Mouse (Mus musculus) kidney, postnatal 25 days (tissue): ENCODE measurements around the gene Cuta.
A peak's percentile ranks its signal among the peaks of the same experiment; 100 is the strongest.
"Not testable (repeated sequence)": the region's sequence is repeated elsewhere in the genome, so short reads cannot be mapped to it uniquely, and the experiment has no call there.

Source experiments
- DNase-seq, 2 experiments: peaks; one replicate each; pipeline ENCODE4 v3.0.0; 2021; ENCODE audit warnings: mixed read lengths in 2 of 2

Gene Cuta

DNA sequence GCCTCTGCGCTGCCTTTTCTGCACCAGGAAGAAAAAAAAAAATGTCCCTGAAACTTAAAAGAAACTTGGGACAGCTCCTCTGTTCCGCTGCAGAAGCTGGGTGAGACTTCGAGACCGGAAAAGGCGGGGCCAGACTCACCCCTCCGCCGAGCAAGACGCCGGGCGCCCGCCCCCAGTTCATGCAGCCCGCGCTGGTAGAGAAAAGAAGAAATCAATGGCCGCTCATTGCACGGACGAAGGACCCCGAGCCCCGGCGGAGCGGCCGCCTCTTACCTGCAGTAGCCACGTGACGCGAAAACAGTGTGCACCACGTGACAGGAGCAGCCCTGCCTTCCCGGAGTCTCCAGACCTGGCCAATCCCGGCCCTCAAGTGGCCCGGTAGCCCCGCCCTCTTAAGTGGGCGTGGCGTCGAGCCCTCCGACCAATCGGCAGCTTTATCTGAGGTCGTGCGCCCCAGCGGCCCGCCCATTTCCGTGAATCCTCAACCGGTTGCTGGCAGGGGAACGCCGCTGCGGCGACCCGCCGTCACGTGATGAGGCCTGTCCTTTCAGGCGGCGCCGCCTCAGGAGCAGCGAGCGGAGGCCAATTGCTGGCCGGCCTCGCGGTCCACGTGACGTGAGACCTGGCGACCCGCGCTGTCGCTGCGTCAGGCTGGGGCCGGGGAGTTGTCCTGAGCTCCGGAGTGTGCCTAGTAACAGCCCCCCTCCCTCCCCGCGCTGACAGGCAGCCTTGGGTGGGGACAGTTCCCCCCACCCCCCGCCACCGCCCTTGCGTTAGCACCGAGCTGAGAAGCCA is at the start of gene Cuta:
Gene Cuta (minus strand): TSS at position 392 of the 795 bp plus-strand sequence.
- peak; percentile 99 to 100 for DNase-seq

DNA sequence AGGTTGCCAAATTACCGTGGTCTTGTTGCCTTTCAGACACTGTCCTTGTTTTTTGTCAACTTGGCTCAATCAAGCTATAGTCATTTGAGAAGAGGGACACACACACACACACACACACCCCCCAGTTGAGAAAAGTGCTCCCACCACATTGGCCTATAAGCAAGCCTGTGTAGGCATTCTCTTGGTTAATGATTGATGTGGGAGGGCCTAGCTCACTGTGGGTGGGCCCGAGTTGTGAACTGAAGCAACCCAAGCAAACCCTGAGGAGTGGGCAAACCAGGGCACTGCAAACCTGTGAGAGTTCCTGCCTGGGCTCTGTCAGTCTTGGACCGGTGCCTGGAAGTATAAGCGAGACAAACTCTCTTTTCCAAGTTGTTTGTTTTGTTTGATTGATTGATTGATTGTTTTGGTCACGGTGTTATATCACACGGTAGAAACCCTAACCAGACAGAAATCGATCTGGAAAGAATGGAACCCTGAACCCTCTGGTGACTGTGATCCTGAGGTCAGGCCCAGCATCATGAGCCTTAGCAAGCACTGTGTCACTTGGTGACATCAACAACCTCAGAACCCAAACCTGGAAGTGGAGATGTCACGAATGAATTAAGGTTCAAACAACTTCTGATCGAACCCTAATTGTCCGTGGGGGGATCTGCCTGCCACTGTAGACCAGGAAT is 46.3 kb upstream of the Cuta start:
- no peak for DNase-seq

DNA sequence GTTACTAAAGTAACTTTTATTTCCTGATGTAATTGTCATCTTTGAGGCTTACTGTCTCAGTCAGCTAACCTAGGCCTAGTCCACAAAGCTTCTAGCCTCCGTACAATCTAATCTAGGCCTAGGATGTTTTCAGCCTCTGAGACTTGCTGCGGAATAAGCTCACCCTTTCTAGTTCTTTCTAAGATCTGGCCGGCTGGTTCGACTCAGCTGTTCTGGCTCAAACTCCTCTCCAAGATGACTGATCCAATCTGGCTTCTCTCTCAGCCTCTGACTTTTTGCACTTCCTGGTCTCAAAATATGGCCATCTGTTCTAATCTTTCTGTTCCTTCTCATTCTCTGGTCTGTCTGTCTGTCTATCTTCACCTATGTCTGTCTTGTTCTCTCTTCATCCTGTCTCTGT is 44.0 kb upstream of the Cuta start:
- no peak for DNase-seq

DNA sequence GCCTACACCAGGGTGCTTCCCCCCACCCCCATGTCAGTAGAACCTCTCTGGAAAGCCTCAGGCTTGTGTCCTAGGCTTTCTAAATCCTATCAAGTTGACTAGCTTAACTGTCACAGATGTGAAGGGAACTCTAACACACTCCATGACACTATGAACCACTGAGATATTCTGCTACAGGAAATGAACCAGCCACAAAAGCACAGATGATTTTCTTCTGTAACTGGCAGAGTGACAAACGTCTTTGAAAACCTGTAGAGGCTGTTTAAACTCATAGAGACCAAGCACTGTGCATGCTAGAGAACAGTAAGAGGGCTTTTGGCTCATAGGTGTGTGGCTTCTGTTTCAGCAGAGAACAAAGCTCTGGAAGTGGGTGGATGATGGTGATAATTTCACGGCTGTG is 41.7 kb upstream of the Cuta start:
- DNase-seq = no peak

DNA sequence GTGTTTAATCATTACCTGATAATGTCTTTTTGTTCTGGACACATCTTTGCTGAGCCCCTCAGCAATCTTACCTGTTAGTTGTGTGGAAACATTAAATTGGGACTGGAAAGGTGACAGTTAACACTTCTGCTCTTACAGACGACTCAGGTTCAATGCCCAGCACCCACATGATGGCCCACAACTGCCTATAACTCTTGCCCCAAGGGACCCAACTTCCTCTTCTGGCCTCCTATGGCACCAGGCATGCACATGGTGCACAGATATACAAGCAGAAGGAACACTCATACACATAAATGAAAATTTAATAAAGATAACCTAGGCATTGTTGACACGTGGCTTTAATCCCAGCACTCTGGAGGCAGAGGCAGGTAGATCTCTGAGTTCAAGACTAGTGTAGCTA is 40.1 kb upstream of the Cuta start:
- DNase-seq = no peak

DNA sequence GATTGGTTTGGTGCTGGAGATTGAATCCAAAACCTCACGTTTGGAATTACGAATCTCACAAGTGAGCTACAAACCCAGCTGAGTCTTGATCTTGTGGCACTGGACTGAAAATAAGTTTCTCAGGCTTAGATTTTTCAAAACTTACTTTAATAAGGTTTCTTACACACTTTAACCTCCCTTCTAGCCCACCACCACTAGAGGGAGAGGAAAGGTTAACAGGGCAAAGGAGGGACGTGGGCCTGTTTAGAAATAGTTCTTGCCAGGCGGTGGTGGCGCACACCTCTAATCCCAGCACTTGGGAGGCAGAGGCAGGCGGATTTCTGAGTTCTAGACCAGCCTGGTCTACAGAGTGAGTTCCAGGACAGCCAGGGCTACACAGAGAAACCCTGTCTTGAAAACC is 38.0 kb upstream of the Cuta start:
- not testable (repeated sequence) for DNase-seq

DNA sequence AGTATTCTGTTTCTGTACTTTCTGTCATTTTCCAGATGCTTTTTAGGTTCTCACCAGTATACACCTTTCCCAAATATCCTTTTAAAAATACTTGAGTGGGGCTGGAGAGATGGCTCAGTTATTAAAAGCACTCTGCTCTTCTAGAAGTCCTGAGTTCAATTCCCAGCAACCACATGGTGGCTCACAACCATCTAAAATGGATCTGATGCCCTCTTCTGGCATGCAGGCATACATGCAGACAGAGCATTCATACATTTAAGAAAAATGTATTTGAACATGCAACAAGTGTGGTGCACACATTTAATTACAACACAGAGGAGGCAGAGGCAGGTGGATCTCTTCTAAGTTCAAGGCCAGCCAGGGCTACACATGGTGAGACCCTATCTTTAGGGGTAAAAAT is 36.0 kb upstream of the Cuta start:
- DNase-seq = no peak

DNA sequence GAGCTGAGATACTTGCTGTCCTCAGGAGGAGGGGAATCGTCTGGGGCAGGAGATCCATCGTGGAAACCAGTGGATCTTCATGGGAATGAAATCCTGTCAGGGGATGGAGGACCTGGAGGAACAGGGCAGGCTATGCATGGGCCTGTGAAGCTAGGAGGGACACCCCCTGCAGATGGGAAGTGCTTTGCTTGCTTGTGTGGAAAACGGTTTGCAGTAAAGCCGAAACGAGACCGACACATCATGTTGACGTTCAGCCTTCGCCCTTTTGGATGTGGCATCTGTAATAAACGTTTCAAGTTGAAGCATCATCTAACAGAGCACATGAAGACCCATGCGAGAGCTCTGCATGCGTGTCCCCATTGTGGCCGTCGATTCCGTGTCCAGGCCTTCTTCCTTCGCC is 35.2 kb upstream of the Cuta start:
- DNase-seq = no peak

DNA sequence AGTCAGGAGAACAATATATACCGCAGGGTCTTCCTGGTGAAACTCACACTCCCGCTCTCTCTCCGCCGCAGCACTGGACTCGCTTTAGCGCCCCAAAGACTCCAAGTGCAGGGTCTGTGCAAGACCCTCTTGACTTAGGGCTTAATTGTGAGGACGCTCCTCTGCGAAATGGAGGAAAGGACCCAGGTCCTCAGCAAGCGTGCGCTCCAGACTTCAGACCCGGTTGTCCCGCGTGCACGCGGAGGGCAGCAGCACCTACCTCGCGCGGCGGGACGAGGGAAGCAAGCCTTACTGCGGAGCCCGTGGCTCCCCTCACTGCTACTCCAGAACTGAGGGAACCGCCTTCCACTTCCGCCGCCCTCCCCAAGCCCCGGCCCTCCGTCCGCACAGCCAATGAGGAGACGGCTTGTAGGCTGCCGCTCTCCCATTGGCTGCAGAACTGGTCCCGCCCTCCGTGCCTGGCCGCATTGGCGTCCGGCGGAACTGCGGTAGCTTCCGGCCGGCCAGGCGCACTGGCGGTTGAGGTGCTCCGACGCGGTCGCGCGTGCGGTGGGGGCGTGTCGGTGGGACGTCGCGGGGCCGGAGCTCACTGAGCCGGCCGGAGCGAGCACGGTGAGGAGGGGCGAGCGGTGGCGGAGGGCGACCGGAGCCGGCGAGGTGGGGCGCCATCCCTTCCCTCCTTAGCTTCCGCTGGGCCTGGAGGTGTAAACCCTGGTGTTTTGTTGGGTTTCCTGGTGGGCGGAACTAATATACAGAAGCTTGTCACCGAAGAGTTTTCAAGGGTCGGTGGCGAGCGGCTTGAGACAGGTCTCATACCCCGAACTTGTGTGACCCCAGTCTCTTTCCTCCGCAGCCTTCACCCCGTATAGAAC is 33.6 kb upstream of the Cuta start, which contains the start of gene Zbtb9:
Gene Zbtb9 (plus strand): TSS at position 465 of the 872 bp plus-strand sequence.
- DNase-seq = peak; percentile 96 to 99

DNA sequence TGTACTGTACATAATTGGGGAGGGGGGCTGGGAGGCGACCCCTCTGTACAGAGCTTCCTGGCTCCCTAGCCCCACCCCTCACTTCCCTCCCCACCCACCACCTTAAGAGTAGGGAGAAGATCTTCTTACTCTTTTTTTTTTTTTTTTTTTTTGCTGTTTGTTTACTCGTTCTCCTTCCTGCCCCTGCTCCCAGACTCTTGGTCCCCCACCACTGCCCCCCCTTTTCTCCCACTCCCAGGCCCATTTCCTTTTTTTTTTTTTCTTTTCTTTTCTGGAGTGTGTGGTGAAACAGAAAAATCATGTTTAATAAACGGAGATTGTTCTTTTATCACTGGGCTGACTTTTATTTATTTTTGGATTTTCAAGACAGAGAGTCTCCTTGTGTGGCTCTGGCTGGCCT is 32.7 kb upstream of the Cuta start:
- no peak for DNase-seq

DNA sequence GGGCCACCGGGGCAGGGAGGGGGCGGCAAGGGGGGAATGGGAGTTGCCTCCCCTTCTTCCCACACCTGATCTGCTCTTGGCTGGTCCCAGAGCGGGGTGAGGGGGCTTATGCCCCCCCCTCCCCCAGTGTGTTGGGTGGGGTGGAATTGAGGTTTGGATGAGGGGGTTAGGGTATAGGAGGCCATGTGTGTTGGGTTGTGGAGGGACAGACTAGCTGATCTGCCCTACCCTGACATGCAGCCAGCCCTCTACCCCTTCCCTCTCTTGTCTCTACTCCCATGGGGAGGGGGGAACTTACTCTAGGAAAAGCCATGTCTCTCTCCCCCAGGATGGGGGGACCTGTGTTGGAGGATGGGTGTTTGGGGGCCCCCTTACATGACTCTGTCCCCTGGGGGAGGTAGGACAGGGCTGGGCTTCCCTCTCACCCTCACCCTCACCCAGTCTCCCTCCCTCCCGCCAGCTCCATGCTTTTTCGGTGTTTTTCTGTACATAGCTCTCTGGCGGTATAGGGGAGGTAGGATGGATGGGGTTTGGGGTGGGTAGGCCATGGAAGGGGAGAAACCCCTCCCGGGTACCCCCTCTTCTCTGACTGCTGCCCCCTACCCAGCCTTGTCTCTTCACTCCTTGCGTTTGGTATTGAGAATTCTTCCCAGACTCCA is 32.0 kb upstream of the Cuta start:
- DNase-seq = no peak

DNA sequence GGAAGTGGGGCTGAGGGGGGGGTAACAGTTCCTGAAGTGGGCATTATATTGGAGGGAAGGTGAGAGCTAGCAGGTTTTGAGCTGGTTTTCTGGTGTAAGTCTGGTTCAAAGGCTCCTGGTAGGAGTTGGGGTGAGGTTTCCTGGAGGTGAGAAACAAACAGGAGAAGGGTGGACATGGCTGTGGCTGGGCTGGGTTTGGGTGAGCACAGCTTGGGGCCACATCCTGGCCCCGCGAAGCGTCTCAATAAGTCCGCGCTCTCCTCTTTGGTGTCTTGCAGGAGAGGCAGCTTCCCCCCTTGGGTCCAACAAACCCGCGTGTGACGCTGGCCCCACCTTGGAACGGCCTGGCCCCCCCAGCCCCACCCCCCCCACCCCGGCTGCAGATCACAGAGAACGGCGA is 30.9 kb upstream of the Cuta start:
- DNase-seq = no peak

DNA sequence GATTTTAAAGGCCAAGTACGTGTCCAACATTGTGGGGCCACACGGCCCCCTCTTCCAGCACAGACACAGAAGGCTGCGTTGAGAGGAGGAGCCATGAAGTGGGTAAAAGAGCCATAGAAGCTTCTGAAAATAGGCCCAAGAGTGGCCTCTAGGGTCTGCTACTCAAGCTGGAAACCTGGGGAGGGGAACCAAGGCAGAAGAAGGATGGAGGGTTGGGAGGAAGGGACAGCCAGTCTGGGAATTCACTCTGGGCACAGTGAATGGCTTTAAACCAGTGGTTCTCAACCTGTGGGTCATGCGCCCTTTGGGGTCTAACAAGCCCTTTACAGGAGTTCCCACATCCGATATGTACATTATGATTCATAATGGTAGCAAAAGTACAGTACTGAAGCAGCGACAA is 29.9 kb upstream of the Cuta start:
- no peak for DNase-seq

DNA sequence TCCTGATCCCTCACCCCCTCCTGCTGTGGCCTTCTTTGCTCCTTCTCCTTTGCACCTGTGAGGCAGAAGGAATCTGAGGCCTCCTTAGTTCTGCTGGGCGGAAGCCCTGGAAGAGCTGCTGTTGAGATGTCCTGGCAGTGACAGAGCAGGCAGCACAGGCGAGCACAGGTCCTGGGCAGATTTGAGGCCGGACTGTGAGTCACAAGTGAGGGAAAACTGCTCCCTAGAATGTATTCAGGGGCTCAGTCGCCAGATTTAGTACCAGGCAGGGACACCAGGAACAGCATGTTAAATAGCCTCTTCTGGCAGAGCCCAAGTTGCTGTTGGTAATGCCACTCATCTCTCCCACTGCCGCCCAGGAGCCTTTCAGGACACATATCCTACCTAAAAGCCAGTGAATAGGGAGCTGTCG is 28.8 kb upstream of the Cuta start:
- DNase-seq = no peak

DNA sequence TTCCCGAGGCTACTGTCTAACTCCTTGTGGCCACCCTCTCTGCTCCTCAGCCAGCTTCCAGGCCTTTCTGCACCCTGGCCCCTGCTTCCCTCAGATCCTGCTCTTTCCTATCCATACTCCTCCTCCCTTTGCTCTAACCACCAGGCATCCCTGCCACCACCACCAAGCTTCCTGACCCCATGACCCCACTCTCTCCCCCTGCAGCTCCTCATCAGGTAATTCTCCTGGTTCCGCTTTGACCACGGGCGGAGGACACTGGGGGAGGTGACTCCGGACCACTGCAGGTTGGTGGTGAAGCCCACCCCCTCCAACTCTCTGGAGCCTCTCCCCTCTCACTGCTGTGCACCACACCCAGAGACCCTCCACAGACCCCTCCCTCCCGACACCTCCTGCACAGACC is 28.1 kb upstream of the Cuta start:
- DNase-seq = no peak

DNA sequence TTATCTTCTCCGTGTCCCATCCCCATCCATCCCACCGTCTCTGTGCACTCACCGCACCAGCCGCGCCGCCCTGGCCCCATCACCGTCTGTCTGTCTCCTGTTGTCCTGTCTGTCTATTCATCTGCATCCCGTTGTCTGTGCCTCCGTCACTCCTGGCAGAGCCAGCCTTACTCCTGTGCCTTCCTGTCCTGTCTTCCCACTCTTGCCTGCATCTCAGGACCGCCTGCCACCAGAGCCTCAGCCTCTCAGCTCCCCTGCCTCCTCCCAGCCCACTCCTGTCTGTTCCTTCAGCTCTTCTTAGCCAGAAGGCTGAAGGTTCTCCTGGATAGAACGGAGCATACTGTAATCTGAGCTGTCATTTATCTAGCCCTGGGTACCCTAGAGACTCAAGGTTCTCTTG is 27.6 kb upstream of the Cuta start:
- no peak for DNase-seq

DNA sequence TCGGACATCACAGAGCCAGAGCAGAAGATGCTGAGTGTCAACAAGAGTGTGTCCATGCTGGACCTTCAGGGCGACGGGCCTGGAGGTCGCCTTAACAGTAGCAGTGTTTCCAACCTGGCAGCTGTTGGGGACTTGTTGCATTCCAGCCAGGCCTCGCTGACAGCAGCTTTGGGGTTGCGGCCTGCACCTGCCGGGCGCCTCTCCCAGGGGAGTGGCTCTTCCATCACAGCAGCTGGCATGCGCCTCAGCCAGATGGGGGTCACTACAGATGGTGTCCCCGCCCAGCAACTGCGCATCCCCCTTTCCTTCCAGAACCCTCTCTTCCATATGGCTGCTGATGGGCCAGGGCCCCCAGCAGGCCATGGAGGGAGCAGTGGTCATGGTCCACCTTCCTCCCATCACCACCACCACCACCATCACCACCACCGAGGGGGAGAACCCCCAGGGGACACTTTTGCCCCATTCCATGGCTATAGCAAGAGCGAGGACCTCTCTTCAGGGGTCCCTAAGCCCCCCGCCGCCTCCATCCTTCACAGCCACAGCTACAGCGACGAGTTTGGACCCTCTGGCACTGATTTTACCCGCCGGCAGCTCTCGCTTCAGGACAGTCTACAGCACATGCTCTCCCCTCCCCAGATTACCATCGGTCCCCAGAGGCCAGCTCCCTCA is 22.3 kb upstream of the Cuta start:
- no peak for DNase-seq

DNA sequence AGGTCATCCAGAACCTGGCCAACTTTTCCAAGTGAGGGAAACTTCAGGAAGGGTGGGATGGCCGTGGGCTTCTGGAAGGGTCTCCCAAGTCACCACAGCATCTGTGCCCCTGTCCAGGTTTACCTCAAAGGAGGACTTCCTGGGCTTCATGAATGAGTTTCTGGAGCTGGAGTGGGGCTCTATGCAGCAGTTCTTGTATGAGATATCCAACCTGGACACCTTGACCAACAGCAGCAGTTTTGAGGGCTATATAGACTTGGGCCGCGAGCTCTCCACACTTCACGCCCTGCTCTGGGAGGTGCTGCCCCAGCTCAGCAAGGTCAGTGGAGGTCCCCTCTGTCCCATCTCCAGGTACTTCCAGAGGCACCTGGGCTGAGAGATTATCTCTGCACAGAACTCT is 20.4 kb upstream of the Cuta start:
- DNase-seq = no peak

DNA sequence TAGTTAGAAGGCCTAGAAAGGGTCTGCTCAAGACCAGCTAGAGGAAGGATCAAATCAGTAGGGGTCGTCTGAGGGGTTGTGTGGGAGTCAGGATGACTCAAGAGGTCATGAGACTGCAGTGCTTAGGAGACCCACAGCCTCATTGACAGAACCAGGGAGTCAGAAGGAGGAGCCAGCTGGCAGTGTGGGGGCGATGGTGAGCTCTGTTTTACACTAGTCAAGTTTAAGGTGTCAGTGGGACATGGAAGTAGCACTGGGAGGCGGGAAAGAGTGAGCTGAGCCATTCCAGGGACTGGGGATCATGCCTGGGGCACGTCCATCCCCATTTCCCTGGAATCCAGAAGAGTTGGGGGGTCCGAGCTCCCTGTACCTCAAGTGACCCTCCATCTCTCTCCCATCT is 19.5 kb upstream of the Cuta start:
- peak in 1 of 2 experiments; percentile 31 for DNase-seq

DNA sequence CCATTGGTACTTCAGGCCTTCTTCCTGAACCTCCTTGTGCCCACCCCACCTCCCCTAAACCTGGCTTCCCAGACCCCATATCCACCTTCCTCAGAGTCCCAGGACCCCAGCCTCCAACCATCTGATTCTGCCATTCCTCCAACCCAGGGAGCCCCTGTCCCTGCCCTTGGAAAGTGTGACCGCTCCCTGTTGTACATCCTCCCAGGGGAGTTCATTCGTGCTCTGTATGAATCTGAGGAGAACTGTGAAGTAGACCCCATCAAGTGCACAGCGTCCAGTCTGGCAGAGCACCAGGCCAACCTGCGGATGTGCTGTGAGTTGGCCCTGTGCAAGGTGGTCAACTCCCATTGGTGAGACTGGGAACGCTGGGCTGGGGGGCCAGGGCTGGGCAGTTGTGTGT is 18.5 kb upstream of the Cuta start:
- DNase-seq = no peak

DNA sequence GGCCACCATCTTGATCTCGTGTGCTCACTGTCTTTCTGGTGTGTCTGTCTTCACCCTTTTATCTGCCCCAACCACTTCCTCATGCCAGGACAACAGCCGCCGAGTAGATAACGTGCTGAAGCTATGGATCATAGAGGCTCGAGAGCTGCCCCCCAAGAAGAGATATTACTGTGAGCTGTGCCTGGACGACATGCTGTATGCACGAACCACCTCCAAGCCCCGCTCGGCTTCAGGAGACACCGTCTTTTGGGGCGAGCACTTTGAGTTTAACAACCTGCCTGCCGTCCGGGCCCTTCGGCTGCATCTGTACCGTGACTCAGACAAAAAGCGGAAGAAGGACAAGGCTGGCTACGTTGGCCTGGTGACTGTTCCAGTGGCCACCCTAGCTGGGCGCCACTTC is 17.5 kb upstream of the Cuta start:
- no peak for DNase-seq

DNA sequence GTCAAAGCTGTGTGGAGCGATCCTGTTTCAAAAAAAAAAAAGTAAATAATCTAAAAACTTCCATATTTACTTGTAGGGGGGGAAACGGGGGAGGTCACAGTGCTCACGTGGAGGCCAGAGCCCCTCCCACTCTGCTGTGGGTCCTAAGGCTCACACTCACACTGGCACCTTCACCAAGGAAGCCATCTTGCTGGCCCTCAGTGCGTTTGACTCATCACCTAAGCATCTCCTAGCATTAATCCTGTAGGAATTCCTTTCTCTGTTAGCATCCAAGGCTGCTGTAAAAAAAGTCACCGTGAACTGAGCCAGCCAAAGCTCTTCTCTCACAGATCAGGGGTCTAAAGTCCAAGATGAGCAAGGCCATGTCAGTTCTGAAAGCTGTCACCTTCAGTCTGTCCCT is 16.9 kb upstream of the Cuta start:
- no peak for DNase-seq
